ENCODE assay signal across 8 mouse cellular contexts in genomic region chr2:31165529-31165928, GRCm38 (mm10). TPM values are rescaled to one million over a fixed set of nuclear protein-coding genes. Genes with fewer than 3 reads are reported as not detected.
DNase-seq lines count a peak whose midpoint lies in the region; ATAC-seq and TF ChIP-seq lines count a peak whose summit lies in the region.
"Had no signal": no experiment of that assay in that cellular context is flagged by ENCODE, and none has a peak within 500 bp of the region (broad histone marks: within the 10 kb centered on the region; RNA-seq: fewer than 3 reads in every experiment).

No protein-coding gene starts in this region.

- H3K36me3 ChIP-seq in liver, adult 2 months (ENCODE audit: control insufficient read depth, insufficient read depth, low read length): peaks cover 21% of the 10 kb centered on the region
- H3K36me3 ChIP-seq in heart, postnatal 0 days (replicated peaks; ENCODE audit: control insufficient read depth, insufficient read depth, low read length): peaks cover 31% of the 10 kb centered on the region
- H3K36me3 ChIP-seq in neural tube, embryonic 15.5 days: peaks cover 33% of the 10 kb centered on the region

- no peak for TF ChIP-seq CTCF in liver, adult 2 months (IDR thresholded peaks at IDR 0.05; ENCODE audit: low read depth, low read length)
- TF ChIP-seq CTCF in bone marrow macrophage, adult 2 months (IDR thresholded peaks at IDR 0.05; ENCODE audit: low read depth, low read length): no peak
- TF ChIP-seq CTCF in heart, postnatal 0 days (IDR thresholded peaks at IDR 0.05; ENCODE audit: low read depth): no peak

- peaks cover 21% of the 10 kb centered on the region for H3K79me2 ChIP-seq in liver, adult 2 months (ENCODE audit: control insufficient read depth, insufficient read depth, low read length)

- DNase-seq in liver, adult 2 months (ENCODE audit: extremely low read depth, low read depth, low spot score): no peak
- no peak for DNase-seq in liver
- no peak for DNase-seq in heart, postnatal 0 days (ENCODE audit: low spot score)
- DNase-seq in right cerebral cortex, postnatal 4 days: no peak
- no peak for DNase-seq in adrenal gland, adult 8-10 months

- no peak for TF ChIP-seq EP300 in heart, postnatal 0 days (IDR thresholded peaks at IDR 0.05; ENCODE audit: low read depth)

- ATAC-seq in heart, postnatal 0 days (ENCODE audit: insufficient read depth, low read depth): peak; percentile 12; the same call in 1 of the 2 replicates
- ATAC-seq in neural tube, embryonic 15.5 days (ENCODE audit: low FRiP score): no peak

- H3K4me2 ChIP-seq in heart, postnatal 0 days (ENCODE audit: low read depth, low read length): no peak overlapping the region
- no peak overlapping the region for H3K4me2 ChIP-seq in neural tube, embryonic 15.5 days
- H3K4me2 ChIP-seq: midbrain, embryonic 12.5 days had no signal

- WGBS in liver, adult 2 months: 74% methylated on average over 4 of the region's 4 CpGs
- 18% methylated on average over 4 of the region's 4 CpGs for WGBS in heart, postnatal 0 days
- WGBS in neural tube, embryonic 15.5 days: 78% methylated on average over 4 of the region's 4 CpGs

- H3K27ac ChIP-seq in liver, adult 2 months (replicated peaks; ENCODE audit: insufficient read depth, low read depth, low read length): peak overlapping the region; percentile 54
- peak overlapping the region; percentile 78 for H3K27ac ChIP-seq in bone marrow macrophage, adult 2 months (ENCODE audit: insufficient read depth, low read depth, low read length)
- peak overlapping the region; percentile 82 for H3K27ac ChIP-seq in heart, postnatal 0 days (ENCODE audit: low read depth)
- peak overlapping the region; percentile 29; the same call in 1 of the 2 replicates for H3K27ac ChIP-seq in neural tube, embryonic 15.5 days (replicated peaks)
- H3K27ac ChIP-seq: midbrain, embryonic 12.5 days had no signal

- no peak overlapping the region for H3K4me3 ChIP-seq in liver, adult 2 months (ENCODE audit: insufficient read depth, low read depth, low read length)
- H3K4me3 ChIP-seq in bone marrow macrophage, adult 2 months (ENCODE audit: insufficient read depth, low read length): no peak overlapping the region
- H3K4me3 ChIP-seq in heart, postnatal 0 days (ENCODE audit: low read depth, low read length): no peak overlapping the region
- H3K4me3 ChIP-seq in neural tube, embryonic 15.5 days (replicated peaks): no peak overlapping the region
- H3K4me3 ChIP-seq: midbrain, embryonic 12.5 days had no signal

- peaks cover under 1% of the 10 kb centered on the region; the same call in 1 of the 2 replicates for H3K4me1 ChIP-seq in liver, adult 2 months (ENCODE audit: control insufficient read depth, insufficient read depth, low read length)
- peaks cover 64% of the 10 kb centered on the region for H3K4me1 ChIP-seq in bone marrow macrophage, adult 2 months (ENCODE audit: control insufficient read depth, insufficient read depth, low read length)
- H3K4me1 ChIP-seq in heart, postnatal 0 days (ENCODE audit: control insufficient read depth, insufficient read depth): peaks cover 23% of the 10 kb centered on the region
- H3K4me1 ChIP-seq in neural tube, embryonic 15.5 days: peaks cover 21% of the 10 kb centered on the region

- H3K9ac ChIP-seq in liver, adult 2 months (ENCODE audit: low read depth, low read length): no peak overlapping the region
- H3K9ac ChIP-seq in heart, postnatal 0 days (replicated peaks; ENCODE audit: low read depth, low read length): no peak overlapping the region
- H3K9ac ChIP-seq in neural tube, embryonic 15.5 days (replicated peaks): no peak overlapping the region
- H3K9ac ChIP-seq: midbrain, embryonic 12.5 days had no signal

- H3K9me3 ChIP-seq in heart, postnatal 0 days (replicated peaks; ENCODE audit: control insufficient read depth, low read length): no peaks in the 10 kb centered on the region
- no peaks in the 10 kb centered on the region for H3K9me3 ChIP-seq in neural tube, embryonic 15.5 days (replicated peaks)
- H3K9me3 ChIP-seq: midbrain, embryonic 12.5 days had no signal

- no peaks in the 10 kb centered on the region for H3K27me3 ChIP-seq in liver, adult 2 months (ENCODE audit: control insufficient read depth, insufficient read depth, low read length)
- no peaks in the 10 kb centered on the region for H3K27me3 ChIP-seq in heart, postnatal 0 days (ENCODE audit: control insufficient read depth, insufficient read depth, low read length)
- H3K27me3 ChIP-seq in neural tube, embryonic 15.5 days (replicated peaks): no peaks in the 10 kb centered on the region
- H3K27me3 ChIP-seq: midbrain, embryonic 12.5 days had no signal

- TF ChIP-seq POLR2A in liver, adult 2 months (IDR thresholded peaks at IDR 0.05; ENCODE audit: extremely low read depth, insufficient read depth, low read length): no peak
- TF ChIP-seq POLR2A in bone marrow macrophage, adult 2 months (IDR thresholded peaks at IDR 0.05; ENCODE audit: borderline replicate concordance, low read depth, low read length): no peak

RNA-seq across cellular contexts. Expression of gene Gpr107, which starts 13.4 kb away (rescaled TPM):
- total RNA-seq in liver, adult 2 months (2014; rRNA removed): 10.0 and 11.4 TPM in 2 replicates
- polyA plus RNA-seq in liver, adult 2 months (2012; rRNA removed): 6.8 and 8.3 TPM in 2 replicates
- 66.1 and 80.8 TPM in 2 replicates for polyA plus RNA-seq in bone marrow macrophage, adult 2 months (2012; ENCODE audit: insufficient read depth, insufficient read length, missing spikeins)
- 42.2 and 69.4 TPM in 2 replicates for total RNA-seq in heart, postnatal 0 days (2014; rRNA removed; ENCODE audit: low replicate concordance)
- 19.1 and 20.3 TPM in 2 replicates for polyA plus RNA-seq in heart, postnatal 0 days (2015; fragmentation: Nextera tagmentation; extraction: Ambion mirVana)
- 33.7 and 36.3 TPM in 2 replicates for polyA plus RNA-seq in neural tube, embryonic 15.5 days (2015; fragmentation: Nextera tagmentation; extraction: Ambion mirVana)
- total RNA-seq in adrenal gland, adult 8-10 months (2022): 10 to 100 TPM; 61.9 to 93.4 (median 75.7) TPM

RNA-seq across cellular contexts. Expression of gene Fnbp1, which starts 23.7 kb away (rescaled TPM):
- total RNA-seq in liver, adult 2 months (2014; rRNA removed): 5.2 and 7.4 TPM in 2 replicates
- 5.9 and 8.6 TPM in 2 replicates for polyA plus RNA-seq in liver, adult 2 months (2012; rRNA removed)
- polyA plus RNA-seq in bone marrow macrophage, adult 2 months (2012; ENCODE audit: insufficient read depth, insufficient read length, missing spikeins): 255 and 258 TPM in 2 replicates
- total RNA-seq in heart, postnatal 0 days (2014; rRNA removed; ENCODE audit: low replicate concordance): 6.4 and 7.7 TPM in 2 replicates
- polyA plus RNA-seq in heart, postnatal 0 days (2015; fragmentation: Nextera tagmentation; extraction: Ambion mirVana): 10.0 and 11.4 TPM in 2 replicates
- 34.1 and 36.6 TPM in 2 replicates for polyA plus RNA-seq in neural tube, embryonic 15.5 days (2015; fragmentation: Nextera tagmentation; extraction: Ambion mirVana)
- total RNA-seq in adrenal gland, adult 8-10 months (2022): 10 to 100 TPM; 45.9 to 89.0 (median 70.6) TPM

Comparison
In these comparisons a context has a peak if more than half of its experiments do, and no peak if none do; other contexts are left out.
1. H3K27ac ChIP-seq: peak in every context shown above with its lines; median percentile 82 in heart, postnatal 0 days; 78 in bone marrow macrophage, adult 2 months; 54 in liver, adult 2 months; 29 in neural tube, embryonic 15.5 days.